Mouse (Mus musculus) myocyte (in vitro differentiated cells): ENCODE measurements at regions not wholly inside any gene's neighbourhood (a gene's known extent, or its start where the extent isn't known, plus 50 kb on each side); places are given as distances from the start of the nearest gene placed in this dataset.

ENCODE experiments used
- CEBPB ChIP-seq: IDR thresholded peaks from 2 replicates; pipeline ENCODE4 v1.6.1; 2011; ENCODE audit warnings: mild to moderate bottlenecking, moderate library complexity; ENCODE audit not compliant: poor library complexity, insufficient read depth, severe bottlenecking
- E2F4 ChIP-seq: IDR thresholded peaks from one replicate; pipeline ENCODE4 v1.6.1; 2011; ENCODE audit warnings: mild to moderate bottlenecking, control low read depth, moderate library complexity; ENCODE audit not compliant: insufficient read depth
- MAX ChIP-seq: IDR thresholded peaks from one replicate; pipeline ENCODE4 v1.6.1; 2011; ENCODE audit warnings: low read depth, mild to moderate bottlenecking, control low read depth
- MYOG ChIP-seq, 3 experiments: IDR thresholded peaks; one replicate each; pipeline ENCODE4 v1.6.1; 2011; ENCODE audit warnings: control low read depth in 2 of 3, low read depth in 2 of 3, mild to moderate bottlenecking in 2 of 3; ENCODE audit not compliant: insufficient read length in 2 of 3, control insufficient read depth in 1 of 3, insufficient read depth in 1 of 3
- POLR2A ChIP-seq: IDR thresholded peaks from one replicate; pipeline ENCODE4 v1.6.1; 2011; ENCODE audit warnings: low read depth, mild to moderate bottlenecking, control low read depth, moderate library complexity; ENCODE audit not compliant: insufficient read length
- TCF12 ChIP-seq: IDR thresholded peaks from one replicate; pipeline ENCODE4 v1.6.1; 2011; ENCODE audit warnings: mild to moderate bottlenecking, control low read depth; ENCODE audit not compliant: poor library complexity, insufficient read depth, severe bottlenecking
- USF1 ChIP-seq: IDR thresholded peaks from one replicate; pipeline ENCODE4 v1.6.1; 2011; ENCODE audit warnings: low read depth, mild to moderate bottlenecking, control low read depth, moderate library complexity

DNA sequence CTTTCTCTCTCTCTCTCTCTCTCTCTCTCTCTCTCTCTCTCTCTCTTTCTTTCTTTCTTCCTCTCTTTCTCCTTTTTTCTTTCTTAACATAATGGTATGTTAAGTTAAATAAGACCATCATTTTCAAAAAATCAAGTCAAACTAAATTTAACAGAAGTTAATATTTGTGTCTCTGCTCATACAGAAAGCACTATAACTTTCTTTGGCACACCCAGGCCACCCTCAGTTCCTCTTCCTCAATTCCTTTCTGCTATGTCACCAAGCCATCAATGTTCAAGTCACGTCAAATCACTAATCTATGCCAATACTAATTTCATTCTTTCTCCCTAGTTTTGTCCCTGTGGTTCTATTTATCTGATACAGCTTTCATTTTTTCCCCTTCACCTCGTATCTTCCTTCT is 66.5 kb upstream of the Mtap start:
- TF ChIP-seq MYOG (IDR thresholded peaks at IDR 0.05; ENCODE audit: control insufficient read depth in 1 of 3, insufficient read depth in 1 of 3, insufficient read length in 2 of 3, low read depth in 2 of 3) (no peak), TCF12 (no peak), CEBPB (no peak), POLR2A (no peak), E2F4 (no peak), MAX (no peak), USF1 (no peak)
